Mouse (Mus musculus) right cerebral cortex, postnatal 36 days (tissue): ENCODE results near the gene Atf6.

Experiments used
- DNase-seq, 2 experiments: peaks; one replicate each; pipeline ENCODE4 v3.0.0; 2022; ENCODE audit warnings: low spot score in 2 of 2, mixed read lengths in 1 of 2

Atf6 gene

DNA sequence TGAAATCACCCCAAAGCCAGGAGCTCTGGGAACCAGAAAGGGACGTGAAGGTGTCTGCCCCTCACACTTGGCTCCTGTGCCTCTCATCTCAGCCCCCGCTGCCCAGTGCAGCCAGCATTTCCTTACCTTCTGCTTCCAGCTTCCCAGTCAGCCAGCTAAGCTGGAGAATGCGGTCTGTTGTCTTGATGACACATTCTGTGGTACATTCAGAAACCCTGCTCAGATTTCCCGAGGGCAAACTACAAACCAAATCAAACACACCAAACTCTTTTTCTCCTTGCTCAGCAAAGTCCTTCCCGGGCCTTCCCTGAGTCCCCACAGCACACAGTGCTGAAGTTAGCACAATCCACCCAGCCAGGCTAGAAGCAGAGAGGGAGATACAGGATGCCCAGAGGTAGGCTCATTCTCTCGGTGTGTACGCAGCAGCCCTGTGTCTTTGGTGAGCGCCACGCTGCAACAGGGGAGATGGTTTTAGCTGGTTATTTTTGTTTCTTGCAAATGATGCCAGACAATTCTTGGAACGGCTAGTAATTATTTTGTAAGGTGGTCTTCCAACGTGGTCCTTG, 202.9 kb downstream of the Atf6 start:
- no peak for DNase-seq

DNA sequence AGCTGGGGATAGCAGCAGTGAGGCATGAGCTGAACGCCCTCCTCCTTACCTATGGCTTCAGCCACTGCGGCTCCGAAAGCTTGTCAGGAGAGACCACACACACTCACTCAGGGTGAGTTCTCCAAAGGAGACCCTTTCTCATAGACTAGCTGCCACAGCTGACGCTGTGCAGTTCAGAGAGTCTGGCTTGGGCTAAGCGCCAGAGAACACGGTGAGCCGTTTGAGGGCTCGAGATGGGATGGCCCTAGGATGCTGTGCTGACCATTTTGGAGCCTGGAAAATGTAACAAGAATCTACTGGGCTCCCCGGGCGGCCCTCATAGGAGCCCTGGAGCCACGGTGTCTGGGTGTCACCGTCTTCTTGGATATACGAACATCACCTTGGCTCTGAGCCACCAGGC, 208.3 kb downstream of the Atf6 start:
- DNase-seq: no peak

DNA sequence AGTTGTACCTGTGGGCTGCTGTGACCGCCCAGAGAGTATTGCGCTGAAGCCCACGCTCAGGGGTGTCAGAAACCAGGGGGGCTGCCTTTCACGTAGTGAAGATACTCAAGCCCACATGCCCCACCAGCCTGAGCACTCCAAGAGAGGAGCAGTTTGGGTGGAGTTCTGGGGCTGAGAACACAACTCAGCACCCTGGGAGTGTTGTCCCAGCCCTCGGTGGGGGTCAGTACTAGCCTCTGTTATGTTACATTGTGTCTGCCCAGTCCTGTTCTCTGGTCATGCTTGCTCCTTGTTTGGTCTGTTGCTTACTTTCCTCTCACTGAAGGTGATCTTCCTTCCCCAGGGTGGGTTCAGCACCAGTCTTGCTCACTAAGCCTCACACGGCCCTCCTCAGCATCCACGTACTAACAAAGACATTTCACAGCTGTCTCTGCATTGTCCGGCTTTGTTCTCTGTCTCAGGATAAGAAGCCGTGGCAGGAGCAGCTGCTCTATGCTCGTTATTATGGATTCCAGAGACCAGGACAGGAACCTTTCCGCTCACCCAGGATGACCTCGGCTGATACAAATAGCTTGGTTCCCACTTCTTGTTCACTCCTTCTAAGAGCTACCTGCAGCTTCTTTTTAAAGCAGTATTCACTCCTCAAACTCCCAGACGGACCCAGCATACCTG, 209.8 kb downstream of the Atf6 start:
- no peak for DNase-seq

DNA sequence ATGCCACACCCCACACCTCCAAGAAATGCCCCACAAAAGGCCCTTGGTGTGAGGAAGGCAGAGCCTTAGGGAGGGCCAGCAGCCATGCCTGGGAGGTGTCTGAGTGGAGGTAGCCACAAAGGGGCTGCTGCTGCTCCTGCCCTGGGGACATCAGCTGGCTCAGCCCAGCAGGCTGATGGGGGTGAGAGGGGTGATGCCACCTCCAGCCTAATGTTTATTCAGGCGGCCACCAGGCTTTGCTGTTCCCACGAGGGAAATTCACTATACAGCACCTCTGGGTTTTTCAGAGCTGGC, 210.4 kb downstream of the Atf6 start:
- no peak for DNase-seq

DNA sequence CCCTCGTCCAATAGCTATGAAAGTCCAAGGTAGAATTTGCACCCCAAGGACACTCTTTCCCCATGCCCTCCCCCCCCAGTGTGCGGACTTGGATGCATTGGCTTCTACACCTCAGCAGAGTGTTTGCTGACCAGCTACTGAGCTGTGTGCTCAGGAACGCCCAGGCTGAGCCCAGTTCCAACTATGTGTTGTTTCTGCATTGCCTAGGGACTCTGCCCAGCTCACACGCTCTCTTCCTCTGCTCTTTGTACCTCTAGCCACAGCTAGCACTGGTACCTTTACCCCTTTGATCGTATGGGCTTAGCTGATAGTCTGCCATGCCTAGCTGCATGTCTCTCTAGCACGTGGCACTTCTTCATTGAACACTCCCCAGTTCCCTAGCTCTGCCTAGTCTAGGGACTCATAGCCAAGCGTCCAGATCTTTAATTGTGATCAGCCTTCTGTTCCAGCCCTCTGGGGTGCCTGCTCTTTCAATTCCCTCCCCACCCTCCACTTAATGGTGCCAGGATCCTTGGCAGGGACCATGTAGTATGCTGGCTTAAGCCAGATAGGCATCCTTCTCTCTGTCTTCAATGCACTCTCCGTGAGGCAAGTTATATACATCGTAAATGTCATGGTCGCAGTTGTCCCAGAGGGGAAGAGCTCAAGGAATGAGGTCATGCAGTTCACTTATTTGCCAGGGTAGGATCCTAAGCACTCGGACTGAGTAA, 210.9 kb downstream of the Atf6 start:
- DNase-seq: no peak

DNA sequence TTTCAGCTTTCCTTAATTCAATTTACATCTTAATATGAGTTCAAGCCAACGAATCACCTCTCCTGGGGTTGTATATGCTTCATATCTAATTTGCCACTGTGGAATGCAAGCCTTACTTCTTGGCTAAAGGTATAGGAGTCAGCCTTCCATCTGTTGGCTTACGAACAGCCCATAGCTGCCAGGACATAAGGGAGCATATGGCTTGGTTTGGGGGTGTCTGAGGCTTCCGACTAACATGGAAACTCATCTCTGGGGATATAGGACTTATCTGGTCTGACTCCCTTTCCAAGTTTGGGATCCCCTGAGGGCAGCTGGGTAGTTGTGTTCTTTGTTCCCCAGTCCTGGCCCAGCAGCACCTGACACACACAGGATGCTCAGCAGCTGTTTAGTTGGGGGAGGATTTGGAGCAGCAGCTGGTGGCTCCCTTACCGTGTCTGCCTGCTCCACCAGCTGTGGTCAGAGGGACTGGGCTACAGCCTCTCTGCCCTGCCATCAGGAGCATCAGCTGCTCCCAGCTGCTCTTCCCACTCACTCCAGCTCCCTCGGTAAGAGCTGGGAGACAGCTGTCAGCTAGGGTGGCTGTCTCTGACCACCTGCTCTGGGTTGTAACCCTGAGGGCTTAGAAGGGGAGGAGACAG, 212.2 kb downstream of the Atf6 start:
- no peak for DNase-seq
